Mouse (Mus musculus): ENCODE data around the gene Vmn2r98. TPM values are rescaled to one million over a fixed set of nuclear protein-coding genes. Genes with fewer than 3 reads are reported as not detected.

The Vmn2r98 gene
- total RNA-seq (2023), result not detected

DNA sequence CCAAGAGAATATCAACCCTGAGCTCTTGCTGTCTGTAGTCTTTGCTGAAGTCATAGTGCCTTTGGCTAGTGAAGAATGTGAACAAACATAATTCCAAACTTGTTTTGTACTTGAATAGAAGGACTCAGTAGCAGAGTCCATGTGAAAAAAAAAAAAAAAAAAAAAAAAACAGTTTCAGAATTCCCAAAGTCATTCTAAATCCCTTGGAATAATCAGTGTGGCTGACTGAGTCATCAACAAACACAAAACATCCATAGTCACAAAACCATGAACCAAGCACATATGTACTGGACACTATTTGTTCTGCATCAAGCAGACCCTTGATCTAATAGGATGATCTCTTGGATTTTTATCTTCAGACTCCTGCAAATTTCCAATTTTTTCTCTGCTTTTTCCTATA is at the start of gene Vmn2r98:
Vmn2r98 (plus strand) TSS at position 301 of the 400 bp plus-strand sequence.

Other genes starting within 250 kb of the Vmn2r98 start
- gene Vmn2r97, start 139.2 kb upstream of the Vmn2r98 start, total RNA-seq (2023), result under 1 TPM; 0.15 TPM